Mouse (Mus musculus): ENCODE results near the gene Fbxo39. TPM values are rescaled to one million over a fixed set of nuclear protein-coding genes. Genes with fewer than 3 reads are reported as not detected.
"Not testable (repeated sequence)": the region's sequence is repeated elsewhere in the genome, so short reads cannot be mapped to it uniquely, and the experiment has no call there.

The Fbxo39 gene
- polyA plus RNA-seq, 1 experiment, result not detected

DNA sequence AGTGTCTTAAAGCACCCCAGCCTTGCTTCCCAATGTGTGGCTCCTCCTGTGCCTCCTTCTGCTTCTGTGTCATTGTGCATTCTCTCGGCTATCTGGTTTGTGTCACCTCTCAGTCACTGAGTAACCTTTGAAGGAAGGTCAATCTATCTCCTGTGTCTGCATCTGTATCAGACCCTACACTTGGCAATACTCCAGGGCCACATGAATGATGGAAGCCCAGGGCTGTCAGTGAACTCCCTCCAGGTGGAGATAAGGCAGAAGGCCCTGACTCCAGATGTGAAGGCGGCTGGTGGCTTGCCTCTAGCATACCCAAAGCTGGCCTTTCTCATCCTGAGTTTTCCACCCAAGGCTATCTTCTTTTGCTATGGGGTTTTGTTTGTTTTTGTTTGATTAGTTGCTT, 5.3 kb upstream of the Fbxo39 start:
- WGBS, result 38% methylated on average over 2 of the region's 2 CpGs
- no peak for DNase-seq (ENCODE audit: low read depth, low spot score)

DNA sequence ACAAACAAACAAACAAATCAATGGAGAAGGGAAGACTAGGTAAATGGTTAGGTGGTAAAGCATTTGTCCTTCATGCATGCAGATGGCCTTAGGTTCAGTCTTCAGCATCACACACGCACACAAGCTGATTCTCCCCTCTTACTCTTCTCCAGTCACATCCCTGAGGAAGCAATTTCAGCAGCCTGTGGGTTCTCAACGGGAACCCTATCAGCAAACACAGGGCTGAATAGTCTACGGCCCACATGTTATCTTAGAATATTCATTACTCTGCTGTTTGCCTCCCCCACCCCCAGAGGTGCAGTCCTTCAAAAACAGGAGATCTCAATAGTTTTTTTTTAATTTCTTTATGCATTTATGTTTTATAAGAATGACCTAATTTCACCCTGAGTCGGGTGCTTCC, 3.8 kb upstream of the Fbxo39 start:
- 83% methylated on average over 4 of the region's 4 CpGs for WGBS
- DNase-seq (ENCODE audit: low read depth, low spot score), result no peak

DNA sequence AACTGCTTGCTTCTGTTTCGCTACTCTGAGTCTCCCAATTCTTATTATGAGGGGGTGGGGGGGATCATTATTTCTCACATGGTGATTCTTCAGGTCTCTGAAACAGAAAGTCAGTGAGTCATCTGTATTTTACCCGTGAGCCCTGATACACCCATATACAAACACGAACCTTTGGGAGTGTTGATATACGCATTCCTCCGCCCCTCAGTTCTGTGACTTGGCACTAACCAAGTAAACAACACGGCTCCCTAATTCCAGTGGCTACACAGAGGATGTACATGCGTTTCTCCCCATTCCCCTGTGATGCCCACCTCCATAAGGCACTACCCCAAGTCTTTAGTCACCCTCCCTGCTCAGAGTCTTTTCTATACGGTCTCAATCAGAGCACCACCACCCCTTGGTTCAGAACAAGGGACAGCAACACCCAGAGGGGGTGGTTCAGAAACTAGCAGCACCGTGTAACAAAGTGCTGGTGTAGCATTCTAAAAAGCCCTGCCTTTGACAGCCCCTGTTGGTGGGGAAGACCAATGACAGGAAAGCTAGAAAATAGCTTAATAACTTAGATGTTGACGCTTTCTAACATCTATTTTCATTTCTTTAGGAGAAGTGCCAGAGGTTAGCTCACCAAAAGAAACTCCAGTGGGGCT, 2.8 kb upstream of the Fbxo39 start:
- no peak for DNase-seq (ENCODE audit: low read depth, low spot score)
- 62% methylated on average over 10 of the region's 10 CpGs for WGBS

DNA sequence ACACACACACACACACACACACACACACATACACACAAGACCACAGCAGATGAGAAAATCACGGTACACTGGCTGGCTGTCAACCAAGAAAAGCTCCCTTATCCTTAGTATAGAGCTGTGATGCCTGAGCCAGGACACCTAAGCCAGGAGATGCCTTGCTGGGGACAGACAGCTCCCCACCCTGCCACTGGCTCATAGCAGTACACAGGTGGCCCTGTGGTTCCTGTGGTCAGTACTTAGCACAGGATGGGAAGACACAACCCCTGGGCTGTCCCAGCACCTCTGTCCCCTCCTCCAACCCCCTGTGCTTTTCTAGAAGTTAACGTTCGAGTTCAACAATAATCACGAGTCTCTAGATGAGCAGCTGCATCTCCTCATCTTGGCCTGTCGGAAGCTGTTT, 3.8 kb downstream of the Fbxo39 start:
- DNase-seq (ENCODE audit: low read depth, low spot score), result no peak
- WGBS, result 71% methylated on average over 5 of the region's 5 CpGs

DNA sequence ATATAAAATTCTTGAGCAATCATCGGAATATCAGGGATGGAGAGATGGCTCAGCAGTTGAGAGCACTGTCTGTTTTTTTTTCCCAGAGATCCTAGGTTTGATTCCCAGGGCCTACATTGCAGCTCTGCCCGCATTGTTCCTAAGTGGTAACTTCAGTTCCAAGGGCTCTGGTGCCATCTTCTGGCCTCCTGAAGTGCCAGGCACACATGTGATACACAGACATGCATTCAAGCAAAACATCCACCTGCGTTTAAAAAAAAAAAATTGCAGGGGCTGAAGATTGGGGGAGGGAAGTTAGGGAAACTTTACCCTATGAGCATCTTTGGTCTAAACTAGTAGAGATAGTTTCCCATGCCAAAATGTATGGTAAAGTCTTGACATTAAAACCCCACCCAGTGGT, 10.2 kb downstream of the Fbxo39 start:
- no peak for DNase-seq (ENCODE audit: low read depth, low spot score)
- 73% methylated on average over 3 of the region's 3 CpGs for WGBS

DNA sequence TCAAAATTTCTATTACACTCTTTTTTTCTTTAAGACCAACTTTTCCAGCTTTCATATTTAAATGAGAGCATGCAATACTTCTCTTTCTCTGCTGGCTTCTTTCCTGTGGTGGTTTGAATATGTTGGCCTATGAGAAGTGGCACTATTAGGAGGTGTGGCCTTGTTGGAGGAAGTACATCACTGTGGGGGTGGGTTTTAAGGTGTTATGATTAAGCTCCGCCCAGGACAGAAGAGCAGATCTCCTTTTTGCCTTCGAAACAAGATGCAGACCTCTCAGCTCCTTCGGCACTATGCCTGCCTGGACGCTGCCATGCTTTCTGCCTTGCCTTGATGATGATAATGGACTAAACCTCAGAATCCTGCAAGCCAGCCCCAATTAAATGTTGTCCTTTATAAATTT, 11.5 kb downstream of the Fbxo39 start:
- DNase-seq (ENCODE audit: low read depth, low spot score), result no peak
- WGBS, result 80% methylated on average over 4 of the region's 4 CpGs

DNA sequence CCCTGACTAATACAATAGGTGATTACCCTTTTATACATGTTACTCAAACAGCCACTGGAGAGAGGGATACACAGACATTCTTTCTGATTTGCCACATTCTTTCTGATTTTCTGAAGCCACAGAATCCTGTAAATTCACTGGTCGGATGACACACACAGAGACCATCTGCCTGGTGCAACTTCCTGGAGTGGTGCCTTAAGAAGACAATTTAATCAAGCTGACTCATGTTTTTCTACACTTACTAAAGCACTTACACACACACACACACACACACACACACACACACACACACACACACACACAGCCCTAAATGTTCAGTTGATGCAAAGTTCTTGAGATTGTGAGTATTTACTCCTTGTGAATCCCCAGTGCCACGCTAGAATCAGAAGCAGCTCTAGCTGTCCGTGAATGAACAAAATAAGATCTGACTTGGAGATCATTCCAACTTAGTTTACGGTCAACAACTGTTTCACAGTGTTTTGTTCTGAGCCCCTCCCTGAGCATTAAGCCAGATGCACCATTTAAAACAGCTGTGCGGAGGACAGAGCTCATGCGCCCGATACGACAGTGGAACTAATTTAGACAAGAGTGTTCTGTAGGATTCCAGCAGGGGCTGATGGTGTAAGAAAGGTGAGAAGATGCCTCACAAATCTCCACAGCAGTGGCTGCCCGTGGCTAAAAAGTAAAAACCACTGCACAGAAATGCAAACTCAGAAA, 18.9 kb downstream of the Fbxo39 start:
- DNase-seq (ENCODE audit: low read depth, low spot score), result no peak
- WGBS, result 68% methylated on average over 9 of the region's 9 CpGs

DNA sequence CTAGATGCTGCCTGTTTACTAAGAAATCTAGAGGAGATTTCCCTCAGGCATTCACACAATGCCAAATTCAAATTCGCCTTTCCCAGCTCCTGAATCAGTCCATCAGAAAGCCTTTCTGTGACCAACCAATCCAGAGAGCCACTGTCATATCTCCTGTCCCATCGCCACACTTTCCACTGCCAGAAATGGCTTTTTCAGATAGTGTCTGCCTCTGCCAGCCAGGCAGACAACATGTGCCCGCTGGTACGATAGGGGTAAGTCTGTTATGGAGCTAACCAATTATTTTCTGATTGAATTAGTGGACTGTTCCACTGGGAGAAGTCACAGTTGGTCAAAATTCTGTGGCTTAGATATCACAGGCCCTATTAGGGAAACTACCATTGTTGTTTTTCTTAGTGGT, 20.4 kb downstream of the Fbxo39 start:
- DNase-seq (ENCODE audit: low read depth, low spot score), result no peak
- WGBS, result 86% methylated on average over 4 of the region's 4 CpGs

DNA sequence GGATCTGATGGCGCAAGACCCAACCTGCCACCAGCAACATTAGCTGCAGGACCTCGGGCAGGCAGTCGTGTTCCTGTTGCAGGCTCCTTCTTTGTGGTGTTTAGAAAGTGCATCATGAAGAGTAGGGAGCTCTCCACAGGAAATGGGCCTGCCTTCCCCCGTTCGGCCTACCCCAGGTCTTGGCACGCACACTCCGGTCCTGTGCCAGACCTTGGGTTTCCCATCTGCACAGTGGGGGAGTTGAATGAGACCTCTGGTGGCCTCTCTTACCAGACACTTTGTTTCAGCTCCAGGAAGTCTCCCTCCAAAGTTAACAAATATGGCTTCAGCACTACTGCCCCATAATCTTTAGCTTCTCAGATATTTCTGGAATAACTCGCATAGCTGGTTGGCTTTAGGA, 22.5 kb downstream of the Fbxo39 start:
- no peak for DNase-seq (ENCODE audit: low read depth, low spot score)
- 75% methylated on average over 8 of the region's 8 CpGs for WGBS

DNA sequence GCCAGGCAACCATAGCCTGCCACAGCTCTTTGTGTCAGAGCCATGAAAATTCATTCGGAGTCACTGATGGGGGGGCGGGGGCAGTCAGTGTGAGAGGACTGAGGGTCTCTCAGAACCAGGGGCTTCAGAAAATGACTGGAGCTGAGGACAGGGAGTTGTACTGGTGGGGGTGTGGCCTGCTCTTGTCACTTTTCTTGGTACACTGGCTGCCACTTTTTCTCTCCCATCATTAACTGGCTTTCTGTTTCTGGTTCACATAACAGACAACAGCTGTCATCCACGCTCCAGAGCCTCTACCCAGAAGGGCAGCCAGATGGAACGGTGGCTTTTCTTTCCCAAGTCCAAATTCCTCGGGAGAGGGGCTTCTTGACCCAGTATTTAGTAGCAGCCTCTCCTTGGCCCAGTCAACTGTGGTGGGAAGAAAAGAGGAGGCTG, 24.2 kb downstream of the Fbxo39 start:
- DNase-seq (ENCODE audit: low read depth, low spot score), result no peak
- 75% methylated on average over 5 of the region's 5 CpGs for WGBS

DNA sequence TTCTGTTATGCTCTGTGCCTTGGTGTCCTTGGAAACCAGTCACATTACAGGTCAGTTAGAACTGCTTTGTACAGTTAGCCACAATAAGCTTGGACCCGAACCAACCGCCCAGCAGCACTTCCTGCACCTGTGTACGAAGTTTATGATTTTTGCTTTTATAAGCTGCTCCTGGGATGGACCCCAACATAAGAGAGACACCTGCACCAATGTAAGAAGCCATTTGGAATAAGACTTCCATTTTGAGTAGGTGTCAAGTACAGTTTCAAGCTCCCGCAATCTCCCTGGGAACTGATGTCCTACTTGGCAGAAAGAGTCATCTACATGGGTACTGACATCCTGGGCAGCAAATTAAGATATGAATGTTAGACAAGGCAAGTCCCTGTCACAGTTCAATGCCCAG, 25.5 kb downstream of the Fbxo39 start:
- no peak for DNase-seq (ENCODE audit: low read depth, low spot score)
- 41% methylated on average over 4 of the region's 4 CpGs for WGBS

DNA sequence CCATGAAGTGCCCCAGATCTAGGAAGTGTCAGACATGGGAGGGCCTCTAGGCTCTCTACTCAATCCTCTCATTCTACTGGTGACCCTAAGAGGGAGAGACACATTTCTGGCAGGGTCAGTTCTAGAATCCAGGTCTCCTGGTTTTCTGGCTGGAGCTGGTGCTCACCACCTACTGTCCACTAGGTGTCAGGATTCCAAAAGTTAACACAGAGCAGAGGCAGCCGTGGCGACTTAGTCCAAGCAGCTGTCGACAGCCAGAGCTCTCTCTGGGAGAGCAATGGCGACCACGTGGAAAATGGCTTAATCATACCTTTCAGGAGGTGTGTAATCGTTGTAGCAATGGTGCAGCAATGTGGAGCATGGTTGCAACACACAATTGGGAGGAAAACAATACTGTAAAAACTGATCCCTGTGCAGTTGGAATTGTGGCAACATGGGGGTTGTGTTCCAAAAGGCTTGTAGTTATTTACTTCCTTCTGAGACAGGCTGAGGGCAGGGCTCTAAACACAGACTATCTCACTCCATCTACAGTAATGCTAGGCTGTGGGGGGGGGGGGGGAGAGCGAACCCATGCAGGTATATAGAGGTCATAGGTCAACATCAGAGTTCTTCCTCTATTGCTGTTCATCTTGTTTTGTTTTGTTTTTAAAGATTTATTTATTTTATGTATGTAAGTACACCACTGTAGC, 28.4 kb downstream of the Fbxo39 start:
- WGBS, result 7% methylated on average over 7 of the region's 7 CpGs
- DNase-seq (ENCODE audit: low read depth, low spot score), result peak; percentile 39

DNA sequence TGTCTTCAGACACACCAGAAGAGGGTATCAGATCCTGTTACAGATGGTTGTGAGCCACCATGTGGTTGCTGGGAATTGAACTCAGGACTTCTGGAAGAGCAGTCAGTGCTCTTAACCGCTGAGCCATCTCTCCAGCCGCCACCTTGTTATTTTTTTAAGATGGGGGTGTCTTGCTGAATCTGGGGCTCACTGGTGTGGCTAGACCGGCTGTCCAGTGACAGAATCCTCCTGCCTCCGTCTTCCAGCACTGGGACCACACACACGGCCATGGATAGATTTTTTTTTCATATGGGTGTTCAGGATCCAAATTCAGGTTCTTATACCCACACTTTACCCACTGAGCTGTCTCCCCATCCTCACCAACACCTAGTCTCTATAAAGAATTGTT, 29.0 kb downstream of the Fbxo39 start:
- WGBS, result 89% methylated on average over 5 of the region's 5 CpGs
- DNase-seq (ENCODE audit: low read depth, low spot score), result not testable (repeated sequence)

DNA sequence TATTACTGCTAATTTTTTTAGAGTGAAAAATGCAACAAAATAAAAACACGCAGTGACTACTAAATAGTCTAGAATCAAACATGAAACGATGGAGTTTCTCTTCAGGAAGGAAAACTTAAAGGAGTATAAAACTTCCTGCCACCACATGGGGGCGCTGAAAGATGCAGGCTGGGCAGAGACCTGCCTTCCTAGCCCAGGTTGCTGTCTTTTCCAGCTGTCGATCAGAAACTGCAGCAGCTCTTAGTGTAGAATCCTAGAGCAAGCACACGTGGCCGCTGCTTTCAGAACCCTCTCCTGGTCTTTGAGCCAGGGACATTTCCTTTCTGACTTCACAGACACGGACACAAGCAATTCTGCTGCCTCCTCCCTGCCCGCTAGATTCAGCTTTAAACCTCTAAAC, 29.7 kb downstream of the Fbxo39 start:
- peak; percentile 31 for DNase-seq (ENCODE audit: low read depth, low spot score)
- WGBS, result 32% methylated on average over 8 of the region's 8 CpGs

DNA sequence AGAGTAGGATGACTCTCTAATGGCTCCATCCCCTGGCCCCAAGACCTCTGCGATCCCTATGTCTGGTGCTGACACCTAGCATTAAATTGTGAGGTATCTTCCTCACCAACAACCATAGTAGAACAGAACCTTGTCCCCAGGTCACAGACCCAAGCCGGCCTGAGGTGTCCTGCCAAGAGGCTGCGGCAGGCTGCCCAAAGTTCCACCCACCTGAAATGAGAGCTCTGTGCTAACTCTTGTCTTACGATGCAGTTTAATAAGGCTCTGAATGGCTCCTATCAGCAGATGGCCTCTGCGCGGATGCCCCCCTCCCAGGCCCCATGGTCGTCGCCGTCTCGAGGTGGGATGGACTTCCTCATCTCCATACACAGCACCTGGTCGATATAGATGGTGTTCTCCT, 30.2 kb downstream of the Fbxo39 start:
- DNase-seq (ENCODE audit: low read depth, low spot score), result no peak

DNA sequence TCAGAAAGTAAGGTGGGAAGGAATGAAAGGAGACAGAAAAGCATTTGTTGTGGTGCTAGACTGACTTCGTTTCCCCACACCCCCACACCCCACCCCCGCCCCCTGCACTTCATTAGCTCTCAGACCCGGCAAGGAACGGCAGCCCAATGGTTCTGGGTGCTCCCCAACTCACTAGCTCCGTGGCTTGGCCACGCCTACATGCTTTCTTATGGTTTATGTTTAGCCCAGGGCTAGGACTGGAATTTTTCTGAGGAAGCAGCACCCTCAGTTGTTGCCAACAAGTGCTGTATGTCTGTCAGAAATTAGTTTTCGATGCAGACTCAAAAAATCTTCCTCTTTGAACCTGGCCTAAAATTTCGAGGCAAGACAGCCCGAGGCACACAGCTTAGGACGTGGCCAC, 34.3 kb downstream of the Fbxo39 start:
- 22% methylated on average over 10 of the region's 10 CpGs for WGBS
- no peak for DNase-seq (ENCODE audit: low read depth, low spot score)

More for the DNA sequence above, 30.2 kb downstream of the Fbxo39 start:
- WGBS, result 86% methylated on average over 11 of the region's 11 CpGs

DNA sequence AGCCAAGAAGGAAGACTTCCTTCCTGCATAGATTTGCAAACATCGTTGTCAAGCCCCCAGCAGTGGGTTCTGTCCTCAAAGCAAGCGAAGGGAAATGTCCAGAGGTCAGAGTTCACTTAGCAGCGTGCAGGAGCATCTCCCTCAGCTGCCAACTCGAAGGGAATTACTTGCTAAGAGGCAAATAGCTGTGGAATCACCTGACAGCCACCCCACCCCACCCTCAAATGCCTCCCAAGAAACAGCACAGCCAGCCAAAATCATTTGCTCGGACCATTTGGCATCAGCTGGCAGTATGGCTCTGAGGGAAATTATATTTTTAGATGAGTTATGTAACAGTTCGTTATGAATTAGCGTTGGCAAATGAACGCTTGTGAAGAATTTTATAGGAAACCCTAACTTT, 34.8 kb downstream of the Fbxo39 start:
- no peak for DNase-seq (ENCODE audit: low read depth, low spot score)

DNA sequence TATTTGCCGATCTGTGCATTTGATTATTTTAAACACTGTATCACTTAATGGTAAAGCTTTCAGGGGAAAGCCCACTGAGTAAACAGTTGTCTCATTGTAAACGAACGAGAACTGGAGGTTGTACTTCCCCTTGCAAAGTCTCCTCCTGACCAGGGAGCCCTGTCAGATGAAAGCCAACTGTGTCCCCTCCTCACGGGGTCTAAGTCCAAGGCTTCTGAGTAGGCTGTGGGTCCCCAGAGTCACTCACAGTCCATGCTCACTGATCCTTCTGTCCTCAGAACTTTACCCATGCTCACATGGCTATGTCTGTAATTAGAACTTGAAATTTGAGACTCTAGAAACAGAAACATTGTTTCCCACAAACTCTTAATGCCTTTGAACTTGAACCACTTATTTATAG, 35.4 kb downstream of the Fbxo39 start:
- no peak for DNase-seq (ENCODE audit: low read depth, low spot score)
- 28% methylated on average over 4 of the region's 4 CpGs for WGBS

More for the DNA sequence above, 34.8 kb downstream of the Fbxo39 start:
- 20% methylated on average over 8 of the region's 8 CpGs for WGBS

DNA sequence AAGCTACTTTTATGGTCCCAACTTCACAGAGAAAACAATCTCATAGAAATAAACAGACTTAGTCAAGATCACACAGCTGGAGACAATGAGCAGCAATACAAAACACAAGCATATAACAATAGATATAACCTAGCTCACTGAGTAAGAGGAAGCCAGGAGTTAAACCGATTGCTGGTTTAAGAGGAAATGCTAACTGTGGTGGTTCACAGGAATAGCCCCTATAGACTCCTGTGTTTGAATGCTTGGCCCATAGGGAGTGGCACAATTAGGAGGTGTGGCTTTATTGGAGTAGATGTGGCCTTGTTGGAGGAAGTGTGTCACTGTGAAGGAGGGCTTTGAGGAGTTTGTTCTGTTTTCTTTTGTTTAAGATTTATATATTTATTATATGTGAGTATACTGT, 38.0 kb downstream of the Fbxo39 start:
- DNase-seq (ENCODE audit: low read depth, low spot score), result peak; percentile 14
- 7% methylated on average over 1 of the region's 1 CpGs for WGBS

DNA sequence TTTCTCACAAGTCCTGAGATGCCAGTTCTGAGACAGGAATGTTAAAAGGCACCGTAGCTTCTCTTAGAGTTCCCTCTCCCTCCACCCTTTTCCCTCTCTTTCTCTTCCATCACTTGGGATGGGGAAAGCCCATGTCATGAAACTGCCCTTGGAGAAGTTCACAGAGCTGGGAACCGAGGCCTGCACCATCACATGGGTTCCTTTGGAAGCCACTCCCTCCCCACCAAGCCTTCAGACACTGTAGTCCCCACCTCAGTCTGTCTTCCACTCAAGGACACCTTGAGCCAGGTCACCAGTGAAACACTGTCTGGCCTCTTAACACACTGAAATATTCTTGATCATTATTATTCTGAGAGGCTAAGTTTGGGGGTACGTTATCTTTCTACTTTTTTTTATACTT, 38.9 kb downstream of the Fbxo39 start:
- WGBS, result 82% methylated on average over 3 of the region's 3 CpGs
- no peak for DNase-seq (ENCODE audit: low read depth, low spot score)
